Mouse (Mus musculus): ENCODE measurements around the gene Aig1. TPM values are rescaled to one million over a fixed set of nuclear protein-coding genes. Genes with fewer than 3 reads are reported as not detected.

The Aig1 gene
- total and polyA plus RNA-seq, 2 experiments from 2014 or later, result 98.2 to 129 TPM

GRCm38 (mm10) chr10:13716132-13716531 lies 152.6 kb downstream of the Aig1 start:
- H3K9ac ChIP-seq, result no peak overlapping the region
- 0 out of 2 replicates have a peak, but pooled peaks cover 6% of the 10 kb centered on the region for H3K4me1 ChIP-seq (ENCODE audit: insufficient read depth)
- no peak for TF ChIP-seq CTCF (IDR thresholded peaks at IDR 0.05; ENCODE audit: low read depth)
- H3K4me2 ChIP-seq (ENCODE audit: low read depth), result no peak overlapping the region
- no peaks in the 10 kb centered on the region for H3K9me3 ChIP-seq (ENCODE audit: low read length)
- no peak overlapping the region for H3K27ac ChIP-seq (ENCODE audit: low read depth, low read length)
- no peaks in the 10 kb centered on the region for H3K36me3 ChIP-seq (ENCODE audit: insufficient read depth)
- H3K4me3 ChIP-seq (ENCODE audit: low read depth, low read length), result no peak overlapping the region
- no peak for ATAC-seq
- H3K27me3 ChIP-seq (ENCODE audit: insufficient read depth, low read length), result no peaks in the 10 kb centered on the region
- 43% methylated on average over 2 of the region's 2 CpGs for WGBS
- DNase-seq, result no peak

GRCm38 (mm10) chr10:13715584-13715983 lies 153.2 kb downstream of the Aig1 start:
- TF ChIP-seq CTCF (IDR thresholded peaks at IDR 0.05; ENCODE audit: low read depth), result no peak
- no peak overlapping the region for H3K4me2 ChIP-seq (ENCODE audit: low read depth)
- no peak overlapping the region for H3K4me3 ChIP-seq (ENCODE audit: low read depth, low read length)
- 0 out of 2 replicates have a peak, but pooled peaks cover 6% of the 10 kb centered on the region for H3K4me1 ChIP-seq (ENCODE audit: insufficient read depth)
- no peaks in the 10 kb centered on the region for H3K36me3 ChIP-seq (ENCODE audit: insufficient read depth)
- no peak for ATAC-seq
- no peak for DNase-seq
- H3K9ac ChIP-seq, result no peak overlapping the region
- no peak overlapping the region for H3K27ac ChIP-seq (ENCODE audit: low read depth, low read length)
- no peaks in the 10 kb centered on the region for H3K9me3 ChIP-seq (ENCODE audit: low read length)
- no peaks in the 10 kb centered on the region for H3K27me3 ChIP-seq (ENCODE audit: insufficient read depth, low read length)
- WGBS, result 83% methylated on average over 6 of the region's 6 CpGs

- Histone ChIP-seq H3K4me3 (ENCODE audit: low read depth, low read length) (no peak overlapping the region), H3K9ac (no peak overlapping the region), H3K27me3 (ENCODE audit: insufficient read depth, low read length) (no peaks in the 10 kb centered on the region), H3K27ac (ENCODE audit: low read depth, low read length) (no peak overlapping the region), H3K36me3 (ENCODE audit: insufficient read depth) (no peaks in the 10 kb centered on the region), H3K4me2 (ENCODE audit: low read depth) (no peak overlapping the region), H3K4me1 (ENCODE audit: insufficient read depth) (0 out of 2 replicates have a peak, but pooled peaks cover 6% of the 10 kb centered on the region), H3K9me3 (ENCODE audit: low read length) (no peaks in the 10 kb centered on the region)
- WGBS, result 12% methylated on average over 7 of the region's 7 CpGs
- ATAC-seq (peak; percentile 28; the same call in 1 of the 2 replicates), DNase-seq (no peak)
- TF ChIP-seq CTCF (IDR thresholded peaks at IDR 0.05; ENCODE audit: low read depth), result no peak
Measured at GRCm38 (mm10) chr10:13714920-13715293, 153.9 kb downstream of the Aig1 start.

- ATAC-seq (peak; percentile 89), DNase-seq (peak; percentile 64)
- Histone ChIP-seq H3K27ac (ENCODE audit: low read depth, low read length) (no peak overlapping the region; the same call in 1 of the 2 replicates), H3K27me3 (ENCODE audit: insufficient read depth, low read length) (no peaks in the 10 kb centered on the region), H3K9me3 (ENCODE audit: low read length) (no peaks in the 10 kb centered on the region), H3K4me2 (ENCODE audit: low read depth) (no peak overlapping the region), H3K4me1 (ENCODE audit: insufficient read depth) (0 out of 2 replicates have a peak, but pooled peaks cover 6% of the 10 kb centered on the region), H3K36me3 (ENCODE audit: insufficient read depth) (no peaks in the 10 kb centered on the region), H3K4me3 (ENCODE audit: low read depth, low read length) (no peak overlapping the region), H3K9ac (no peak overlapping the region)
- no peak for TF ChIP-seq CTCF (IDR thresholded peaks at IDR 0.05; ENCODE audit: low read depth)
- 10% methylated on average over 9 of the region's 9 CpGs for WGBS
Measured at GRCm38 (mm10) chr10:13714199-13714919, 154.4 kb downstream of the Aig1 start.

GRCm38 (mm10) chr10:13713711-13714110 lies 155.1 kb downstream of the Aig1 start:
- WGBS, result 54% methylated on average over 5 of the region's 5 CpGs
- no peak for TF ChIP-seq CTCF (IDR thresholded peaks at IDR 0.05; ENCODE audit: low read depth)
- Histone ChIP-seq H3K36me3 (ENCODE audit: insufficient read depth) (no peaks in the 10 kb centered on the region), H3K9me3 (ENCODE audit: low read length) (no peaks in the 10 kb centered on the region), H3K27me3 (ENCODE audit: insufficient read depth, low read length) (no peaks in the 10 kb centered on the region), H3K4me3 (ENCODE audit: low read depth, low read length) (no peak overlapping the region), H3K27ac (ENCODE audit: low read depth, low read length) (no peak overlapping the region; the same call in 1 of the 2 replicates), H3K4me1 (ENCODE audit: insufficient read depth) (0 out of 2 replicates have a peak, but pooled peaks cover 6% of the 10 kb centered on the region), H3K9ac (no peak overlapping the region), H3K4me2 (ENCODE audit: low read depth) (no peak overlapping the region)
- DNase-seq, result no peak
- ATAC-seq, result no peak

- ATAC-seq (no peak), DNase-seq (no peak)
- Histone ChIP-seq H3K27ac (ENCODE audit: low read depth, low read length) (no peak overlapping the region), H3K36me3 (ENCODE audit: insufficient read depth) (no peaks in the 10 kb centered on the region), H3K4me3 (ENCODE audit: low read depth, low read length) (no peak overlapping the region), H3K27me3 (ENCODE audit: insufficient read depth, low read length) (no peaks in the 10 kb centered on the region), H3K4me2 (ENCODE audit: low read depth) (no peak overlapping the region), H3K9ac (no peak overlapping the region), H3K4me1 (ENCODE audit: insufficient read depth) (0 out of 2 replicates have a peak, but pooled peaks cover 6% of the 10 kb centered on the region), H3K9me3 (ENCODE audit: low read length) (no peaks in the 10 kb centered on the region)
- TF ChIP-seq CTCF (IDR thresholded peaks at IDR 0.05; ENCODE audit: low read depth), result no peak
- 71% methylated on average over 2 of the region's 2 CpGs for WGBS
Measured at GRCm38 (mm10) chr10:13713116-13713515, 155.7 kb downstream of the Aig1 start.

GRCm38 (mm10) chr10:13711281-13711829 lies 157.4 kb downstream of the Aig1 start:
- Histone ChIP-seq H3K9me3 (ENCODE audit: low read length) (no peaks in the 10 kb centered on the region), H3K4me2 (ENCODE audit: low read depth) (no peak overlapping the region), H3K27ac (ENCODE audit: low read depth, low read length) (no peak overlapping the region), H3K36me3 (ENCODE audit: insufficient read depth) (no peaks in the 10 kb centered on the region), H3K4me1 (ENCODE audit: insufficient read depth) (0 out of 2 replicates have a peak, but pooled peaks cover 6% of the 10 kb centered on the region), H3K9ac (no peak overlapping the region), H3K4me3 (ENCODE audit: low read depth, low read length) (no peak overlapping the region), H3K27me3 (ENCODE audit: insufficient read depth, low read length) (no peaks in the 10 kb centered on the region)
- DNase-seq (no peak), ATAC-seq (no peak)
- no peak for TF ChIP-seq CTCF (IDR thresholded peaks at IDR 0.05; ENCODE audit: low read depth)
- WGBS, result 90% methylated on average over 8 of the region's 8 CpGs
